ENCODE assay signal across 36 mouse cellular contexts in the genomic region with DNA sequence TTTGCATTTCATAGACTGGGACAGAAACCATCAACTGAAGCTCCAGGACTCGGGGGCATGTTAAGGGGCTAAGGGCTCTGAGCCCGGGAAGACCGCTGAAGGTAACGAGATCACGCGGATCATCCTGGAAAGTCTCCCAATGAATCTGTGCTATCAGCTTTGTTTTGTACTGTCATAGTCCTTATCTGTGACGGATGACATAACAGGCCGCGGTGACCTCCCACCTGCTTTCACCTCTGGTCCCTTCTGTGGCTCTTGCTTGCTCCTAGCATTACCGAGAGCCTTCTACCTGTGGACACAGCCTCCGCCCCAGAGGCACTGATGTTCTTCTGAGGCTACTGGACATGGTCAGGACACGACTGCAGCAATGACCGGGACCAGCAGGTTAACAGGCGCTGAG. TPM values are rescaled to one million over a fixed set of nuclear protein-coding genes. Genes with fewer than 3 reads are reported as not detected.
"Had no signal": no experiment of that assay in that cellular context is flagged by ENCODE, and none has a peak within 500 bp of the region (broad histone marks: within the 10 kb centered on the region; RNA-seq: fewer than 3 reads in every experiment).

No protein-coding gene starts in this region.

- H3K4me3 ChIP-seq: gastrocnemius, adult 2 months; heart, embryonic 10.5 days; heart, embryonic 12.5 days; hindbrain, embryonic 10.5 days; hindbrain, embryonic 12.5 days; intestine, embryonic 15.5 days; layer of hippocampus, adult 2 months; left cerebral cortex, adult 2 months; limb, embryonic 10.5 days; limb, embryonic 12.5 days; liver, embryonic 12.5 days had no signal

- H3K4me1 ChIP-seq: heart, embryonic 10.5 days; heart, embryonic 12.5 days; hindbrain, embryonic 10.5 days; hindbrain, embryonic 12.5 days; limb, embryonic 10.5 days; limb, embryonic 12.5 days; liver, embryonic 12.5 days had no signal

- H3K36me3 ChIP-seq: liver, embryonic 12.5 days had no signal

- H3K27ac ChIP-seq: gastrocnemius, adult 2 months; heart, embryonic 10.5 days; hindbrain, embryonic 10.5 days; hindbrain, embryonic 12.5 days; hindbrain, embryonic 14.5 days; intestine, embryonic 15.5 days; layer of hippocampus, adult 2 months; left cerebral cortex, adult 2 months; limb, embryonic 10.5 days; limb, embryonic 12.5 days; liver, embryonic 12.5 days; liver, embryonic 14.5 days had no signal

- H3K27me3 ChIP-seq: hindbrain, embryonic 12.5 days; intestine, embryonic 15.5 days; limb, embryonic 12.5 days had no signal

- DNase-seq: gastrocnemius, adult 2 months; gastrocnemius, postnatal 10 days; gastrocnemius, postnatal 25 days; heart, adult 18-20 months; heart, postnatal 10 days; heart, postnatal 4 days; kidney, adult 18-20 months; kidney, adult 8-10 months; kidney, postnatal 10 days; kidney, postnatal 25 days; kidney, postnatal 4 days; liver had no signal

RNA-seq across cellular contexts. Expression of a gene that starts 3.8 kb away (rescaled TPM):
- total RNA-seq: granulocyte monocyte progenitor cell, adult 5-6 weeks; left cerebral cortex, adult 2 months; left cerebral cortex, postnatal 14 days; left cerebral cortex, postnatal 36 days had no signal
- polyA plus RNA-seq: heart, embryonic 10.5 days; heart, embryonic 12.5 days; heart, embryonic 14.5 days; heart, embryonic 16.5 days; hindbrain, embryonic 10.5 days; hindbrain, embryonic 12.5 days; intestine, embryonic 15.5 days; intestine, postnatal 0 days; limb, embryonic 10.5 days; limb, embryonic 12.5 days; liver, embryonic 12.5 days; liver, embryonic 14.5 days had no signal

RNA-seq across cellular contexts. Expression of a gene that starts 6.5 kb away (rescaled TPM):
- total RNA-seq: gastrocnemius, postnatal 25 days; granulocyte monocyte progenitor cell, adult 5-6 weeks; heart, adult 8-10 months; left cerebral cortex, postnatal 14 days had no signal

RNA-seq across cellular contexts. Expression of a gene that starts 57.1 kb away (rescaled TPM):
- total RNA-seq: gastrocnemius, adult 2 months; gastrocnemius, postnatal 10 days; gastrocnemius, postnatal 25 days; gastrocnemius, postnatal 4 days; granulocyte monocyte progenitor cell, adult 5-6 weeks; heart, adult 18-20 months; heart, adult 8-10 months; heart, postnatal 10 days; heart, postnatal 25 days; heart, postnatal 4 days; left cerebral cortex, postnatal 36 days had no signal
- polyA plus RNA-seq: heart, embryonic 12.5 days; heart, embryonic 14.5 days; heart, embryonic 16.5 days; hindbrain, embryonic 10.5 days; hindbrain, embryonic 14.5 days; inflammation-experienced regulatory T-cells, adult 6 months; kidney, embryonic 14.5 days; kidney, embryonic 16.5 days; limb, embryonic 10.5 days; limb, embryonic 12.5 days; liver, embryonic 12.5 days had no signal
